Mouse (Mus musculus): Measurements from ENCODE around the gene Tns4. TPM values are rescaled to one million over a fixed set of nuclear protein-coding genes. Genes with fewer than 3 reads are reported as not detected.
A peak's percentile ranks its signal among the peaks of the same experiment; 100 is the strongest.

The Tns4 gene
- polyA plus RNA-seq, 1 experiment from 2014 or later, result 0.22 TPM

- no peak for ATAC-seq (ENCODE audit: low FRiP score, low TSS enrichment)
- Histone ChIP-seq H3K4me1 (ENCODE audit: insufficient read depth, low read length) (peaks cover 56% of the 10 kb centered on the region), H3K9me3 (ENCODE audit: low read length) (no peaks in the 10 kb centered on the region), H3K36me3 (ENCODE audit: insufficient read depth, low read length) (peaks cover 7% of the 10 kb centered on the region; the same call in 1 of the 2 replicates), H3K27me3 (ENCODE audit: insufficient read depth, low read length) (no peaks in the 10 kb centered on the region), H3K9ac (replicated peaks; ENCODE audit: low read length) (no peak overlapping the region), H3K4me2 (replicated peaks; ENCODE audit: low read depth, low read length) (peak overlapping the region; percentile 29), H3K27ac (ENCODE audit: low read length) (peak overlapping the region; percentile 65), H3K4me3 (ENCODE audit: low read length) (peak overlapping the region; percentile 25)
- 62% methylated on average over 6 of the region's 6 CpGs for WGBS
These were observed 45.5 kb downstream of the Tns4 start for GRCm38 (mm10) chr11:99043632-99044031.

DNA sequence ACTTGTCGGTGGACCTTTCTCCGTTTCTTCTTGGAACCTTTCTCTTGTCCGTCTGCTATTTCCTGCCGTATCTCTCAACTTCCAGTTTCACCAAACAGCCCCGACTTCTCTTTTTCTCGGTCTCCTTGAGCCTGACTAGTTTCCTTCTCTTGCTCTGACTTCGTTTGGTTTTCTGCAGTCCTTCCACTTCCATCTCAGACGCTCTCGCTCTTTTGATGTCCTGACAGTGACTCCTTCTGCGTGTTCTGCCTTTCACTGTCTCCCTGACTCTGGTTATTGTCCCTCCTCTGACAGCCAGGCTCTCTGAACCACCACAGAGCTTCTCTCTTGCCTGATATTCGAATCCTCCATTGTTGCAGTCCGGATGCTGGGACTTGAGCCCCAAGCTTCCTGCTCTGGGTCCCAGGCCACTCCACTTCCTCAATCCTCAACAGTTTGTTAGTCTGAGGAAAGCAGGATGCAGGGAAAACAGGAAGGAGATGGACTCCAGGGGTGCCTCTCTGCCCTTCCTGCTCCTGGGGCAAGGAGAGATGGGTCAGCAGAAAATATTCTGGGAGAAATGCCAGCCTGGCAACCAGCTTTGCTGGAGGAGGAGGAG is 46.2 kb downstream of the Tns4 start:
- peak overlapping the region; percentile 75 for H3K4me3 ChIP-seq (ENCODE audit: low read length)
- 23% methylated on average over 12 of the region's 12 CpGs for WGBS
- ATAC-seq (ENCODE audit: low FRiP score, low TSS enrichment), result no peak
- H3K4me2 ChIP-seq (replicated peaks; ENCODE audit: low read depth, low read length), result peak overlapping the region; percentile 89
- peak overlapping the region; percentile 95 for H3K9ac ChIP-seq (replicated peaks; ENCODE audit: low read length)
- H3K4me1 ChIP-seq (ENCODE audit: insufficient read depth, low read length), result peaks cover 56% of the 10 kb centered on the region
- H3K27me3 ChIP-seq (ENCODE audit: insufficient read depth, low read length), result no peaks in the 10 kb centered on the region
- no peaks in the 10 kb centered on the region for H3K9me3 ChIP-seq (ENCODE audit: low read length)
- peaks cover under 1% of the 10 kb centered on the region; the same call in 1 of the 2 replicates for H3K36me3 ChIP-seq (ENCODE audit: insufficient read depth, low read length)
- peak overlapping the region; percentile 95 for H3K27ac ChIP-seq (ENCODE audit: low read length)

GRCm38 (mm10) chr11:99041841-99042780 is 47.0 kb downstream of the Tns4 start:
- no peak for ATAC-seq (ENCODE audit: low FRiP score, low TSS enrichment)
- Histone ChIP-seq H3K4me2 (replicated peaks; ENCODE audit: low read depth, low read length) (peak overlapping the region; percentile 89), H3K27ac (ENCODE audit: low read length) (peak overlapping the region; percentile 95), H3K36me3 (ENCODE audit: insufficient read depth, low read length) (no peaks in the 10 kb centered on the region), H3K4me3 (ENCODE audit: low read length) (peak overlapping the region; percentile 75), H3K9ac (replicated peaks; ENCODE audit: low read length) (peak overlapping the region; percentile 95), H3K4me1 (ENCODE audit: insufficient read depth, low read length) (peaks cover 49% of the 10 kb centered on the region), H3K9me3 (ENCODE audit: low read length) (no peaks in the 10 kb centered on the region), H3K27me3 (ENCODE audit: insufficient read depth, low read length) (no peaks in the 10 kb centered on the region)
- 31% methylated on average over 16 of the region's 16 CpGs for WGBS

DNA sequence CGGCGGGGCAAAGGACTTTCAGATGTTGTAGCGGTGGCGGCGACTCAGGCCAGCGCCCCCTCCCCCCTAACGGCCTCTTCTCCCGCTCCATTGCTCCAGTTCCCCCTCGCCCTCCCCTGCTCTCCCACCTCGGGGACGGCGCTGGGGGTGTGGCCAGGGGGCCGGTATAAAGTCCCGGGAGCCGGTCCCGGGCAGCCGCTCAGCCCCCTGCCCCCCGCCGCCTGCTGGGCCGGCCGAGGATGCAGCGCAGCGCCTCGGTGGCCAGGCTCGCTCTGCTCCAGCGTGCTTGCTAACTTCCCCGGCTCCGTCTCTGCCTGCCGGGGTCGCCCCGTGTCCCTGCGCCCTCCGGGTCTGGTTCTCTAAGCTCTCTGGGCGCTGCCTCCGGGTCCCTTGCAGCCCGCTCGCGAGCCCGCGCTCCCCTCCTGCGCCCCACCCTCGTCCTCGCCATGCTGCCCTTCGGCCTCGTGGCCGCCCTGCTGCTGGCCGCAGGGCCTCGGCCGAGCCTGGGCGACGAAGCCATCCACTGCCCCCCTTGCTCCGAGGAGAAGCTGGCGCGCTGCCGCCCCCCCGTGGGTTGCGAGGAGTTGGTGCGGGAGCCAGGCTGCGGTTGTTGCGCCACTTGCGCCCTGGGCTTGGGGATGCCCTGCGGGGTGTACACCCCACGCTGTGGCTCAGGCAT is 47.9 kb downstream of the Tns4 start, which contains the start of gene Igfbp4:
TSS of gene Igfbp4 (plus strand) at position 194 of the 679 bp plus-strand sequence.
- Histone ChIP-seq H3K4me1 (ENCODE audit: insufficient read depth, low read length) (peaks cover 40% of the 10 kb centered on the region), H3K27ac (ENCODE audit: low read length) (peak within 1 kb of the TSS; percentile 95), H3K4me3 (ENCODE audit: low read length) (peak within 1 kb of the TSS; percentile 75), H3K9ac (replicated peaks; ENCODE audit: low read length) (peak within 1 kb of the TSS; percentile 95), H3K36me3 (ENCODE audit: insufficient read depth, low read length) (no peaks in the 10 kb centered on the region), H3K27me3 (ENCODE audit: insufficient read depth, low read length) (no peaks in the 10 kb centered on the region), H3K9me3 (ENCODE audit: low read length) (no peaks in the 10 kb centered on the region), H3K4me2 (replicated peaks; ENCODE audit: low read depth, low read length) (peak within 1 kb of the TSS; percentile 89)
- peak; percentile 88 for ATAC-seq (ENCODE audit: low FRiP score, low TSS enrichment)
- under 1% methylated on average over 61 of the region's 63 CpGs for WGBS

DNA sequence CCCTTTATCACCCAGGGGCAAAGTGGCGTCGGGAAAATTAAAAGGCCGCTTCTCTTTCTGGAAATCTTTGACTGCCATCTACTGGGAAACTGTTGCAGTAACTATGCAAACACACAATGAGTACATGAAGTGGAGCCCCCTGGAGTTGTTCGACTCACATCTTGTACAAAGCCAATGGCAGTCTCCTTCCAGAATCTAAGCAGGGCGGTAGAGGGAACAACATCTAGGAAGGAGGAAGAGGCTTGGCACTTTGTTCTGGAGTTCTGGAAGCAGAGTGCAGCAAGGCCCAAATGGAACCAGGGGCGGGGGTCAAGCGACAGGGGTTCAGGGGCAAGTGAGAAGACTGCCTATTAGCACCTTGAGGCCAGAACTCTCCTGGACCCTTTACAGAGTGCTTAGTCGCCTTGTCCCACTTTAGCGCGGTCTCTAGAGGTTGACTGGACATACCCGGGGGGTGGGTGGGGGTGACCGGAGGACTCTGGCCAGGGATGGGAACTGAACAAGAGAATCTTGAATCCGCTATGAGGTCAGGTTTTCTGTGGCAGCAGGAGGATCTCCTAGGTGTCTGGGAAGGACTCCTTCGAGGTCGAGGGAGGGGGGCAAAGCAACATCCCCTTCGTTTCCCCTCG is 48.6 kb downstream of the Tns4 start:
- Histone ChIP-seq H3K4me3 (ENCODE audit: low read length) (peak overlapping the region; percentile 75), H3K9me3 (ENCODE audit: low read length) (no peaks in the 10 kb centered on the region), H3K4me1 (ENCODE audit: insufficient read depth, low read length) (peaks cover 33% of the 10 kb centered on the region), H3K9ac (replicated peaks; ENCODE audit: low read length) (peak overlapping the region; percentile 95), H3K27ac (ENCODE audit: low read length) (peak overlapping the region; percentile 95), H3K4me2 (replicated peaks; ENCODE audit: low read depth, low read length) (peak overlapping the region; percentile 89), H3K27me3 (ENCODE audit: insufficient read depth, low read length) (no peaks in the 10 kb centered on the region), H3K36me3 (ENCODE audit: insufficient read depth, low read length) (no peaks in the 10 kb centered on the region)
- WGBS, result 1% methylated on average over 17 of the region's 17 CpGs
- peak; percentile 29 for ATAC-seq (ENCODE audit: low FRiP score, low TSS enrichment)

DNA sequence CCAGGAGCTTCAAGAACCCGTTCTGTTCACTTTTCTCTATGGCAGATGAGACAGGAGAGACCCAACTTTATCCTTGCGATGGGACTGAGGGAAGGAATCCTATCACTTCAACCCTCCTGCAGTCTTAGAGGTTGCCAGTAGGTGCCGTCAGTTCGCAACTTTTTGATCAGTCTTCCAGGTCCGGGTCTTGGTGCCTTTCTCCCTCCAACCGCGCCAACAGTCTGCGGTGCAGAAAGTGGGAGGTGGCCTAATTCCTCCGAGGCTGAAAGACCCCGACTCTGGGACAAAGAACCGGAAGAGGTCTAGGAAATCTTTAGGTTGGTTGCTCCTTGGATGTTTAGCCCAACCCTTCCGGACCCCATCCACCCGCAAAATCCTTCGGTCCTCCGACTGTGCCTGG is 49.3 kb downstream of the Tns4 start:
- ATAC-seq (ENCODE audit: low FRiP score, low TSS enrichment), result peak; percentile 62
- Histone ChIP-seq H3K27ac (ENCODE audit: low read length) (peak overlapping the region; percentile 95), H3K9ac (replicated peaks; ENCODE audit: low read length) (peak overlapping the region; percentile 95), H3K36me3 (ENCODE audit: insufficient read depth, low read length) (no peaks in the 10 kb centered on the region), H3K4me1 (ENCODE audit: insufficient read depth, low read length) (peaks cover 26% of the 10 kb centered on the region), H3K27me3 (ENCODE audit: insufficient read depth, low read length) (no peaks in the 10 kb centered on the region), H3K9me3 (ENCODE audit: low read length) (no peaks in the 10 kb centered on the region), H3K4me2 (replicated peaks; ENCODE audit: low read depth, low read length) (peak overlapping the region; percentile 89), H3K4me3 (ENCODE audit: low read length) (peak overlapping the region; percentile 75)
- 2% methylated on average over 15 of the region's 15 CpGs for WGBS

DNA sequence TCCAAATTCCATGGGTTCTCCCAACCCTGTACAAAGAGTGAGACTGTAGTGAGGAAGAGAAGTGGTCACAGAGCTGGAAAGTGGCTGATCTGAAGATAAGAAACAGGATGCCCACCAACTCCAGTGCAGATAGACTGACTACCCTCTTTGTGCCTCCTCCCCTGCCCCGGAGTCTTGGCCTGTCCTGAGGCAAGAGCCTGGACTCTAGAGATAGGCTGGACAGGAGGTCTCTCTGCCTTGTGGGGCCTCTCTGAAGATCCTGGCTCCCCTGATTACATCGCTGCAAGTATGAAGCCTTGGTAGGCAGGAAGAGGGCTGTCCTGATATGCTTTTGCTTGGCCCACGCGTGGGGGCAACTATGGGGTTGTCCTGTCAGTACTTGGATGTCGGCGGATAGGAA is 52.9 kb downstream of the Tns4 start:
- Histone ChIP-seq H3K9me3 (ENCODE audit: low read length) (no peaks in the 10 kb centered on the region), H3K4me3 (ENCODE audit: low read length) (no peak overlapping the region), H3K4me1 (ENCODE audit: insufficient read depth, low read length) (peaks cover 5% of the 10 kb centered on the region; the same call in 1 of the 2 replicates), H3K27me3 (ENCODE audit: insufficient read depth, low read length) (no peaks in the 10 kb centered on the region), H3K4me2 (replicated peaks; ENCODE audit: low read depth, low read length) (no peak overlapping the region), H3K9ac (replicated peaks; ENCODE audit: low read length) (no peak overlapping the region), H3K27ac (ENCODE audit: low read length) (no peak overlapping the region), H3K36me3 (ENCODE audit: insufficient read depth, low read length) (no peaks in the 10 kb centered on the region)
- ATAC-seq (ENCODE audit: low FRiP score, low TSS enrichment), result no peak
- WGBS, result 69% methylated on average over 6 of the region's 6 CpGs

GRCm38 (mm10) chr11:99035350-99035749 is 53.8 kb downstream of the Tns4 start:
- Histone ChIP-seq H3K4me1 (ENCODE audit: insufficient read depth, low read length) (peaks cover 1% of the 10 kb centered on the region; the same call in 1 of the 2 replicates), H3K9me3 (ENCODE audit: low read length) (no peaks in the 10 kb centered on the region), H3K9ac (replicated peaks; ENCODE audit: low read length) (no peak overlapping the region), H3K4me2 (replicated peaks; ENCODE audit: low read depth, low read length) (no peak overlapping the region), H3K27me3 (ENCODE audit: insufficient read depth, low read length) (no peaks in the 10 kb centered on the region), H3K27ac (ENCODE audit: low read length) (no peak overlapping the region), H3K4me3 (ENCODE audit: low read length) (no peak overlapping the region), H3K36me3 (ENCODE audit: insufficient read depth, low read length) (no peaks in the 10 kb centered on the region)
- ATAC-seq (ENCODE audit: low FRiP score, low TSS enrichment), result no peak
- WGBS, result 77% methylated on average over 4 of the region's 4 CpGs

GRCm38 (mm10) chr11:99026899-99027440 is 62.1 kb downstream of the Tns4 start:
- no peak overlapping the region for H3K4me3 ChIP-seq (ENCODE audit: low read length)
- no peak overlapping the region for H3K27ac ChIP-seq (ENCODE audit: low read length)
- H3K4me2 ChIP-seq (replicated peaks; ENCODE audit: low read depth, low read length), result no peak overlapping the region
- H3K36me3 ChIP-seq (ENCODE audit: insufficient read depth, low read length), result 0 out of 2 replicates have a peak, but pooled peaks cover 1% of the 10 kb centered on the region
- no peak overlapping the region for H3K9ac ChIP-seq (replicated peaks; ENCODE audit: low read length)
- ATAC-seq (ENCODE audit: low FRiP score, low TSS enrichment), result no peak
- H3K9me3 ChIP-seq (ENCODE audit: low read length), result no peaks in the 10 kb centered on the region
- peaks cover 6% of the 10 kb centered on the region for H3K4me1 ChIP-seq (ENCODE audit: insufficient read depth, low read length)
- 85% methylated on average over 12 of the region's 12 CpGs for WGBS
- no peaks in the 10 kb centered on the region for H3K27me3 ChIP-seq (ENCODE audit: insufficient read depth, low read length)
